Mouse (Mus musculus): ENCODE data around the gene Gpatch8. TPM values are rescaled to one million over a fixed set of nuclear protein-coding genes. Genes with fewer than 3 reads are reported as not detected.

Gene Gpatch8
- total and polyA plus RNA-seq, 3 experiments: 17.9 to 29.7 (median 25.8) TPM

DNA sequence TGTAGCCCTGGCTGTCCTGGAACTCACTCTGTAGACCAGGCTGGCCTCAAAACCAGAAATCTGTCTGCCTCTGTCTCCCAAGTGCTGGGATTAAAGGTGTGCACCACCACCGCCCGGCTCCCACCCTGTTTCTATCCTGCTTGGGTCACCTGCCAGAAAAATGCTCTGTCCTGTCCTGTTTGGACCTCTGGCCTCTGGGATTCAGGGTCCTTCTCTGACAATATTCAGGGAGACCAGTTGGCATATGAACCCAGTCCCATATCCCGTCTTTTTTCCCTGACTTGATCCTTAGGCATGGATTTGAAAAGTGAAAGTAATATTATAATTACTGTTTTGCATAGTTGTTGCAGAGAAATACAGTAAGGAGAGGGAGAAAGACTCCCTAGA is 124.5 kb downstream of the Gpatch8 start:
- DNase-seq (ENCODE audit: low read depth, low spot score): no peak
- no peak overlapping the region for H3K27ac ChIP-seq (ENCODE audit: control insufficient read depth, low read depth, low read length)
- H3K4me3 ChIP-seq (ENCODE audit: control insufficient read depth in 1 of 2, insufficient read depth in 1 of 2, low read depth in 2 of 2, low read length in 2 of 2): peak overlapping the region; percentile 62 to 79
- peaks cover 2% of the 10 kb centered on the region; the same call in 1 of the 2 replicates for H3K79me2 ChIP-seq (ENCODE audit: control insufficient read depth, insufficient read depth, low read length, poor library complexity)
- H3K9me3 ChIP-seq (replicated peaks; ENCODE audit: insufficient read depth, low read length): no peaks in the 10 kb centered on the region
- H3K36me3 ChIP-seq (ENCODE audit: control insufficient read depth in 1 of 2, insufficient read depth in 2 of 2, low read length in 2 of 2): peaks cover 0 to 11% of the 10 kb centered on the region in 2 experiments; a peak in 3 of 4 replicates
- H3K9ac ChIP-seq (ENCODE audit: control insufficient read depth, low read depth, low read length, poor library complexity, severe bottlenecking): peak overlapping the region; percentile 67
- H3K4me1 ChIP-seq (ENCODE audit: control insufficient read depth in 1 of 2, insufficient read depth in 2 of 2, low read length in 2 of 2): peaks cover 5 to 22% of the 10 kb centered on the region in 2 experiments
- no peaks in the 10 kb centered on the region for H3K27me3 ChIP-seq (ENCODE audit: control insufficient read depth in 1 of 2, insufficient read depth in 2 of 2, low read length in 2 of 2)
- no peak for TF ChIP-seq CHD1 (IDR thresholded peaks at IDR 0.05; ENCODE audit: low read depth, low read length)
- TF ChIP-seq JUND (IDR thresholded peaks at IDR 0.05; ENCODE audit: low read depth, low read length): no peak
- no peak for TF ChIP-seq ZC3H11A (IDR thresholded peaks at IDR 0.05; ENCODE audit: low read depth, low read length)
- no peak for TF ChIP-seq TAL1 (IDR thresholded peaks at IDR 0.05; ENCODE audit: low read length)
- no peak for TF ChIP-seq NELFE (IDR thresholded peaks at IDR 0.05; ENCODE audit: low read depth, low read length)
- no peak for TF ChIP-seq UBTF (IDR thresholded peaks at IDR 0.05; ENCODE audit: borderline replicate concordance, insufficient read depth, low read depth, low read length)
- TF ChIP-seq USF2 (IDR thresholded peaks at IDR 0.05; ENCODE audit: borderline replicate concordance in 1 of 2, insufficient read depth in 1 of 2, low read depth in 1 of 2, low read length in 2 of 2): no peak
- TF ChIP-seq BHLHE40 (IDR thresholded peaks at IDR 0.05; ENCODE audit: borderline replicate concordance, low read depth, low read length): no peak
- no peak for TF ChIP-seq SIN3A (IDR thresholded peaks at IDR 0.05; ENCODE audit: low read length)
- no peak for TF ChIP-seq CHD2 (IDR thresholded peaks at IDR 0.05; ENCODE audit: low read length)
- no peak for TF ChIP-seq MAZ (IDR thresholded peaks at IDR 0.05; ENCODE audit: low read depth, low read length)
- TF ChIP-seq TBP (IDR thresholded peaks at IDR 0.05; ENCODE audit: low read depth, low read length): no peak
- no peak for TF ChIP-seq ETS1 (IDR thresholded peaks at IDR 0.05; ENCODE audit: low read depth, low read length)

DNA sequence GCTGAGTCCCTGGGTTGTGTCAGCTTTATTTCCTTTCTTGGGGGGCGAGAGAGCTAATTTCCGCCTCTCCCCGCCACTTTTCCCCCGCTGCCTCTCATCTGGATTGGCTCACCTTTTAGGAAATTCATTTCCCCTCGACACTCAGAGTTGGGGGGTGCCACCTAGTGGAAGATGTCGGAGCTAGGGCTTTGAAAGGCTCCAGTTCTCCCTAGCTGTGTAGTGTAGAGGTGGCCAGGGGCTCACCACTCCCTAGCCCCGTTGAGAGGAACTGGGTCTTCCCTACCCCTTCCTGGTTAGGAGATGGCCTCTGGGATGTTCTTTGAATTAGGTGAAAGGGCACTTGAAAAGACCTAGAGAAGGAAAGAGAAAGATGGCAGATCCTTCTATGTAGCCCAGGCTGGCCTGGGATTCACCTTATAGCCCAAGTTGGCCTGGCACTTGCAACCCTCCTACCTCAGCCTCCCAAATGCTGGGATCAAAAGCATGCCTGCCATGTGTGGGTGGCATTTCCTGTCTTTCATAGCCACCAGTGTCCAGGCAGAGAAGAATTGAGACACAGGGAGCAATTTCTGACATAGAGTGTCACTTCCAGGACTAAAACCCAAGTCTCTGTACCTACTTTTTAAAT is 125.1 kb downstream of the Gpatch8 start:
- Histone ChIP-seq H3K79me2 (ENCODE audit: control insufficient read depth, insufficient read depth, low read length, poor library complexity) (peaks cover 2% of the 10 kb centered on the region; the same call in 1 of the 2 replicates), H3K9me3 (replicated peaks; ENCODE audit: insufficient read depth, low read length) (no peaks in the 10 kb centered on the region), H3K27me3 (ENCODE audit: control insufficient read depth in 1 of 2, insufficient read depth in 2 of 2, low read length in 2 of 2) (no peaks in the 10 kb centered on the region), H3K9ac (ENCODE audit: control insufficient read depth, low read depth, low read length, poor library complexity, severe bottlenecking) (peak overlapping the region; percentile 68), H3K4me3 (ENCODE audit: control insufficient read depth in 1 of 2, insufficient read depth in 1 of 2, low read depth in 2 of 2, low read length in 2 of 2) (peak overlapping the region; percentile 66 to 91), H3K4me1 (ENCODE audit: control insufficient read depth in 1 of 2, insufficient read depth in 2 of 2, low read length in 2 of 2) (peaks cover 5 to 22% of the 10 kb centered on the region in 2 experiments), H3K36me3 (ENCODE audit: control insufficient read depth in 1 of 2, insufficient read depth in 2 of 2, low read length in 2 of 2) (peaks cover 0 to 11% of the 10 kb centered on the region in 2 experiments; a peak in 3 of 4 replicates), H3K27ac (ENCODE audit: control insufficient read depth, low read depth, low read length) (peak overlapping the region; percentile 23)
- peak; percentile 91 for DNase-seq (ENCODE audit: low read depth, low spot score)
- TF ChIP-seq E2F4 (IDR thresholded peaks at IDR 0.05; ENCODE audit: borderline replicate concordance, low read depth, low read length) (no peak), NRF1 (IDR thresholded peaks at IDR 0.05; ENCODE audit: insufficient read depth, low read depth, low read length, poor library complexity, severe bottlenecking) (no peak), ELF1 (IDR thresholded peaks at IDR 0.05; ENCODE audit: low read depth, low read length) (no peak), USF1 (IDR thresholded peaks at IDR 0.05; ENCODE audit: low read depth, low read length) (no peak; the same call in 1 of the 2 replicates), MYB (IDR thresholded peaks at IDR 0.05; ENCODE audit: low read depth, low read length) (no peak), SMC3 (IDR thresholded peaks at IDR 0.05; ENCODE audit: low read depth, low read length) (peak; percentile 86), TBP (IDR thresholded peaks at IDR 0.05; ENCODE audit: low read depth, low read length) (0 out of 2 replicates have a peak, but pooled peaks have one; percentile 38), BHLHE40 (IDR thresholded peaks at IDR 0.05; ENCODE audit: borderline replicate concordance, low read depth, low read length) (no peak), RAD21 (IDR thresholded peaks at IDR 0.05; ENCODE audit: low read depth, low read length) (peak; percentile 76), HCFC1 (IDR thresholded peaks at IDR 0.05; ENCODE audit: low read depth, low read length) (peak; percentile 24; the same call in 1 of the 2 replicates), UBTF (IDR thresholded peaks at IDR 0.05; ENCODE audit: borderline replicate concordance, insufficient read depth, low read depth, low read length) (no peak), ETS1 (IDR thresholded peaks at IDR 0.05; ENCODE audit: low read depth, low read length) (peak; percentile 10; the same call in 1 of the 2 replicates), KAT2A (conservative IDR thresholded peaks at IDR 0.05; ENCODE audit: low read depth, low read length) (no peak), CHD1 (IDR thresholded peaks at IDR 0.05; ENCODE audit: low read depth, low read length) (no peak), MYC (IDR thresholded peaks at IDR 0.05; ENCODE audit: low read depth, low read length) (no peak), POLR2A (IDR thresholded peaks at IDR 0.05; ENCODE audit: control insufficient read depth in 1 of 2, insufficient read depth in 1 of 2, low read depth in 1 of 2, low read length in 2 of 2, poor library complexity in 1 of 2) (no peak), ZKSCAN1 (IDR thresholded peaks at IDR 0.05; ENCODE audit: low read depth, low read length) (no peak), GABPA (IDR thresholded peaks at IDR 0.05; ENCODE audit: low read depth, low read length) (no peak), MXI1 (IDR thresholded peaks at IDR 0.05; ENCODE audit: low read depth, low read length) (no peak; the same call in 1 of the 2 replicates), SIN3A (IDR thresholded peaks at IDR 0.05; ENCODE audit: low read length) (peak; percentile 75), ZNF384 (IDR thresholded peaks at IDR 0.05; ENCODE audit: low read depth, low read length) (no peak), ZMIZ1 (IDR thresholded peaks at IDR 0.05; ENCODE audit: low read depth, low read length) (no peak)
